Mouse (Mus musculus) ES-E14 (cell line): ENCODE measurements around the gene Rab5c.

Experiments used
- CHD2 ChIP-seq: IDR thresholded peaks from 2 replicates; pipeline ENCODE4 v1.6.1; 2014; ENCODE audit warnings: mild to moderate bottlenecking, low read depth, low read length, inconsistent platforms
- HCFC1 ChIP-seq: IDR thresholded peaks from 2 replicates; pipeline ENCODE4 v1.6.1; 2012; ENCODE audit warnings: low read length, inconsistent platforms, borderline replicate concordance; ENCODE audit not compliant: insufficient read depth
- MAFK ChIP-seq: IDR thresholded peaks from 2 replicates; pipeline ENCODE4 v1.6.1; 2014; ENCODE audit warnings: mild to moderate bottlenecking, low read depth, low read length, inconsistent platforms; ENCODE audit not compliant: insufficient read depth
- ZC3H11A ChIP-seq: IDR thresholded peaks from 2 replicates; pipeline ENCODE4 v1.6.1; 2012; ENCODE audit warnings: low read depth, mild to moderate bottlenecking, inconsistent platforms, low read length, borderline replicate concordance
- ZNF384 ChIP-seq: IDR thresholded peaks from 2 replicates; pipeline ENCODE4 v1.6.1; 2012; ENCODE audit warnings: low read depth, low read length, inconsistent platforms

- TF ChIP-seq ZNF384 (no peak), MAFK (no peak), ZC3H11A (no peak), HCFC1 (no peak), CHD2 (no peak)
Observed at GRCm38 (mm10) chr11:100727201-100727600, 10.8 kb downstream of the Rab5c start.
